Mouse (Mus musculus): ENCODE measurements around the gene Ifitm3. TPM values are rescaled to one million over a fixed set of nuclear protein-coding genes. Genes with fewer than 3 reads are reported as not detected.
"Not testable (repeated sequence)": the region's sequence is repeated elsewhere in the genome, so short reads cannot be mapped to it uniquely, and the experiment has no call there.

Gene Ifitm3
- total RNA-seq, 2 experiments from 2014 or later: 106 to 156 TPM

- peak; percentile 41 for ATAC-seq (replicated peaks; ENCODE audit: low FRiP score, poor library complexity, severe bottlenecking)
These were observed 27.8 kb upstream of the Ifitm3 start for GRCm38 (mm10) chr7:141038090-141039032.

- not testable (repeated sequence) for ATAC-seq (replicated peaks; ENCODE audit: low FRiP score, poor library complexity, severe bottlenecking)
These were observed 26.1 kb upstream of the Ifitm3 start for GRCm38 (mm10) chr7:141036624-141037023.

GRCm38 (mm10) chr7:141032458-141033167 is 22.0 kb upstream of the Ifitm3 start:
- ATAC-seq (replicated peaks; ENCODE audit: low FRiP score, poor library complexity, severe bottlenecking): peak; percentile 45; the same call in 1 of the 2 replicates

GRCm38 (mm10) chr7:141030390-141030789 is 19.8 kb upstream of the Ifitm3 start:
- no peak for ATAC-seq (replicated peaks; ENCODE audit: low FRiP score, poor library complexity, severe bottlenecking)

GRCm38 (mm10) chr7:141028831-141029230 is 18.3 kb upstream of the Ifitm3 start, which contains the start of gene Gm17387:
TSS of gene Gm17387 (plus strand) at chr7:141029131.
- ATAC-seq (replicated peaks; ENCODE audit: low FRiP score, poor library complexity, severe bottlenecking): no peak

GRCm38 (mm10) chr7:141026740-141027098 is 16.1 kb upstream of the Ifitm3 start:
- ATAC-seq (replicated peaks; ENCODE audit: low FRiP score, poor library complexity, severe bottlenecking): no peak

- no peak for ATAC-seq (replicated peaks; ENCODE audit: low FRiP score, poor library complexity, severe bottlenecking)
These were observed 15.6 kb upstream of the Ifitm3 start for GRCm38 (mm10) chr7:141026097-141026739.

- ATAC-seq (replicated peaks; ENCODE audit: low FRiP score, poor library complexity, severe bottlenecking): no peak
These were observed 14.6 kb upstream of the Ifitm3 start for GRCm38 (mm10) chr7:141024865-141025838.

- no peak for ATAC-seq (replicated peaks; ENCODE audit: low FRiP score, poor library complexity, severe bottlenecking)
These were observed 11.2 kb upstream of the Ifitm3 start for GRCm38 (mm10) chr7:141021489-141022449.

GRCm38 (mm10) chr7:141019028-141019427 is 8.5 kb upstream of the Ifitm3 start:
- no peak for ATAC-seq (replicated peaks; ENCODE audit: low FRiP score, poor library complexity, severe bottlenecking)

- not testable (repeated sequence) for ATAC-seq (replicated peaks; ENCODE audit: low FRiP score, poor library complexity, severe bottlenecking)
These were observed 7.3 kb upstream of the Ifitm3 start, which contains the start of gene Ifitm6 for GRCm38 (mm10) chr7:141017824-141018223. TSS of gene Ifitm6 (minus strand) at chr7:141017924.

- no peak for ATAC-seq (replicated peaks; ENCODE audit: low FRiP score, poor library complexity, severe bottlenecking)
These were observed 6.4 kb upstream of the Ifitm3 start for GRCm38 (mm10) chr7:141016707-141017697.

GRCm38 (mm10) chr7:141011238-141011770 is 734 bp upstream of the Ifitm3 start:
- ATAC-seq (replicated peaks; ENCODE audit: low FRiP score, poor library complexity, severe bottlenecking): 0 out of 2 replicates have a peak, but pooled peaks have one; percentile 26

- peak; percentile 43 for ATAC-seq (replicated peaks; ENCODE audit: low FRiP score, poor library complexity, severe bottlenecking)
These were observed 905 bp downstream of the Ifitm3 start for GRCm38 (mm10) chr7:141009665-141010064.

GRCm38 (mm10) chr7:141008938-141009660 is 1.5 kb downstream of the Ifitm3 start:
- ATAC-seq (replicated peaks; ENCODE audit: low FRiP score, poor library complexity, severe bottlenecking): peak; percentile 79

GRCm38 (mm10) chr7:141008312-141008761 is 2.2 kb downstream of the Ifitm3 start:
- ATAC-seq (replicated peaks; ENCODE audit: low FRiP score, poor library complexity, severe bottlenecking): no peak

Measured in erythroid progenitor cell, adult 5-6 weeks (primary cell).